Mouse (Mus musculus) 416B (cell line): ENCODE results near the gene Gm20388.

Experiments
- DNase-seq: peaks from one replicate; pipeline ENCODE4 v3.0.0; 2011; ENCODE audit warnings: low read depth

Gm20388 gene

GRCm38 (mm10) chr8:119915298-119915697, 4.7 kb downstream of the Gm20388 start:
- DNase-seq = no peak

GRCm38 (mm10) chr8:119916237-119916892, 5.7 kb downstream of the Gm20388 start:
- no peak for DNase-seq

- DNase-seq = no peak
Measured at GRCm38 (mm10) chr8:119917415-119917814, 6.8 kb downstream of the Gm20388 start.

GRCm38 (mm10) chr8:119918155-119918567, 7.5 kb downstream of the Gm20388 start:
- DNase-seq = peak; percentile 29

- DNase-seq = no peak
Measured at GRCm38 (mm10) chr8:119923259-119923658, 12.6 kb downstream of the Gm20388 start.

GRCm38 (mm10) chr8:119925428-119925827, 14.8 kb downstream of the Gm20388 start:
- no peak for DNase-seq

GRCm38 (mm10) chr8:119926474-119926873, 15.8 kb downstream of the Gm20388 start:
- peak; percentile 86 for DNase-seq

- DNase-seq = peak; percentile 74
Measured at GRCm38 (mm10) chr8:119927422-119928092, 16.9 kb downstream of the Gm20388 start.

GRCm38 (mm10) chr8:119931317-119931716, 20.7 kb downstream of the Gm20388 start:
- no peak for DNase-seq

- no peak for DNase-seq
Measured at GRCm38 (mm10) chr8:119933681-119934080, 23.0 kb downstream of the Gm20388 start.

- DNase-seq = peak; percentile 26
Measured at GRCm38 (mm10) chr8:119935541-119935940, 24.9 kb downstream of the Gm20388 start.

- DNase-seq = no peak
Measured at GRCm38 (mm10) chr8:119938481-119938880, 27.8 kb downstream of the Gm20388 start.

GRCm38 (mm10) chr8:119939336-119939735, 28.7 kb downstream of the Gm20388 start:
- DNase-seq = no peak

- DNase-seq = no peak
Measured at GRCm38 (mm10) chr8:119941471-119941870, 30.8 kb downstream of the Gm20388 start.

GRCm38 (mm10) chr8:119943616-119944015, 33.0 kb downstream of the Gm20388 start:
- DNase-seq = no peak

- DNase-seq = peak; percentile 78
Measured at GRCm38 (mm10) chr8:119944096-119944811, 33.6 kb downstream of the Gm20388 start.

- no peak for DNase-seq
Measured at GRCm38 (mm10) chr8:119946326-119946865, 35.8 kb downstream of the Gm20388 start.

GRCm38 (mm10) chr8:119947653-119948052, 37.0 kb downstream of the Gm20388 start:
- DNase-seq = no peak

GRCm38 (mm10) chr8:119948340-119948739, 37.7 kb downstream of the Gm20388 start:
- no peak for DNase-seq

GRCm38 (mm10) chr8:119952282-119952681, 41.6 kb downstream of the Gm20388 start:
- no peak for DNase-seq

- DNase-seq = no peak
Measured at GRCm38 (mm10) chr8:119952747-119953146, 42.1 kb downstream of the Gm20388 start.

GRCm38 (mm10) chr8:119955333-119955732, 44.7 kb downstream of the Gm20388 start:
- no peak for DNase-seq

GRCm38 (mm10) chr8:119958076-119958475, 47.4 kb downstream of the Gm20388 start:
- DNase-seq = no peak
